Comparison of ENCODE assay signal across 8 mouse cellular contexts in the genomic region with DNA sequence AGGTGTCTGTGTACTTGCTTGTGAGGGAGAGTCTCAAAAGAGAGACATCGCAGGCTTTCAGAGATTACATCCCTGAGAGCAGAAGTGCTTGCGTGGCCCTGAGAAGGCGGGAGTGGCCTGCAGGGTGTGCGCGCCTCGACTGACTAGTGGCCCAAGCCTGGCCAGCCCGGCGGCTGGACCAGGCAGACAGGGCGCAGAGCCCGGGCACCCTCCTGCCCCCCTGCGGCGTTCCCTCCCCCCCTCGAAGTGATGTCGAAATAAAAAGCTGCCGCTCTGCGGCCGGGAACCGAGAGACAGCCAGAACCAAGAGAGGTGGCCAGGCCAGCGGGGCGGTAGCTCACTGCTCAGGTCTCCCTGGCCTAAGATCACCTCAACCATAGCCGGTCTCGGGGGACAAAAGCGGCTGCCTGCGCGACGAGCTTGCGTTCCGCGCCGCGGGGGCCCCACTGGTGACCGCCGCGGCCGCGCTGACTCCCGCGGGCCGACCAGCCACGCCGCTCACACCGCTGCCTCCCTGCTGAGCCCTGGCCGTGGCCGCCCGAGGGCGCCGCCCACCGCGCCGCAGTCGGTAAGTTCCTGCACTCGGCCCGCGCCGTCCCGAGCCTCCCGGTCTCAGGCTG. TPM values are rescaled to one million over a fixed set of nuclear protein-coding genes. Genes with fewer than 3 reads are reported as not detected.
DNase-seq lines count a peak whose midpoint lies in the region; ATAC-seq lines count a peak whose summit lies in the region.

A gene (plus strand): TSS at position 459 of the 620 bp plus-strand sequence.

- peak within 1 kb of the TSS; percentile 54 for H3K4me2 ChIP-seq in hindbrain, embryonic 11.5 days (replicated peaks; ENCODE audit: low read depth, low read length)
- H3K4me2 ChIP-seq in liver, embryonic 12.5 days, result peak within 1 kb of the TSS; percentile 76
- peak within 1 kb of the TSS; percentile 51 for H3K4me2 ChIP-seq in neural tube, embryonic 13.5 days

- no peaks in the 10 kb centered on the region for H3K9me3 ChIP-seq in hindbrain, embryonic 11.5 days (ENCODE audit: control insufficient read depth, low read length)
- no peaks in the 10 kb centered on the region for H3K9me3 ChIP-seq in liver, embryonic 12.5 days (replicated peaks)
- no peaks in the 10 kb centered on the region for H3K9me3 ChIP-seq in neural tube, embryonic 13.5 days

- H3K4me3 ChIP-seq in hindbrain, embryonic 11.5 days (ENCODE audit: low read depth, low read length), result peak within 1 kb of the TSS; percentile 30
- H3K4me3 ChIP-seq in liver, embryonic 12.5 days, result peak within 1 kb of the TSS; percentile 51
- peak within 1 kb of the TSS; percentile 29 for H3K4me3 ChIP-seq in neural tube, embryonic 13.5 days

- H3K36me3 ChIP-seq in hindbrain, embryonic 11.5 days (ENCODE audit: control insufficient read depth, insufficient read depth, low read length), result no peaks in the 10 kb centered on the region
- H3K36me3 ChIP-seq in liver, embryonic 12.5 days, result no peaks in the 10 kb centered on the region
- H3K36me3 ChIP-seq in neural tube, embryonic 13.5 days, result no peaks in the 10 kb centered on the region

- peak; percentile 50 to 60 for DNase-seq in lung, adult 18-20 months
- DNase-seq in lung, postnatal 25 days (ENCODE audit: low spot score), result no peak
- DNase-seq in fibroblast of lung, adult 2 months (ENCODE audit: low read depth), result peak; percentile 63
- peak; percentile 68 for DNase-seq in hindbrain, embryonic 11.5 days (ENCODE audit: low spot score)
- no peak for DNase-seq in right cerebral cortex, adult 2 months (ENCODE audit: low spot score in 2 of 2)
- no peak for DNase-seq in cerebellum, adult 8-10 months

- peaks cover 97% of the 10 kb centered on the region for H3K27me3 ChIP-seq in hindbrain, embryonic 11.5 days (ENCODE audit: control insufficient read depth, insufficient read depth, low read length)
- peaks cover 100% of the 10 kb centered on the region for H3K27me3 ChIP-seq in liver, embryonic 12.5 days (replicated peaks)
- peaks cover 100% of the 10 kb centered on the region for H3K27me3 ChIP-seq in neural tube, embryonic 13.5 days

- H3K4me1 ChIP-seq in hindbrain, embryonic 11.5 days (replicated peaks; ENCODE audit: control insufficient read depth, insufficient read depth, low read length), result peaks cover 29% of the 10 kb centered on the region
- H3K4me1 ChIP-seq in liver, embryonic 12.5 days, result peaks cover 73% of the 10 kb centered on the region
- peaks cover 53% of the 10 kb centered on the region for H3K4me1 ChIP-seq in neural tube, embryonic 13.5 days (replicated peaks)

- WGBS in hindbrain, embryonic 11.5 days, result under 1% methylated on average over 55 of the region's 57 CpGs
- WGBS in liver, embryonic 12.5 days (ENCODE audit: insufficient replicate concordance), result 3% methylated on average over 57 of the region's 57 CpGs
- under 1% methylated on average over 57 of the region's 57 CpGs for WGBS in neural tube, embryonic 13.5 days

- ATAC-seq in hindbrain, embryonic 11.5 days (ENCODE audit: low FRiP score), result no peak
- ATAC-seq in liver, embryonic 12.5 days, result no peak
- no peak for ATAC-seq in neural tube, embryonic 13.5 days (ENCODE audit: low read depth)

- H3K9ac ChIP-seq in hindbrain, embryonic 11.5 days (ENCODE audit: low read depth, low read length), result peak within 1 kb of the TSS; percentile 42
- H3K9ac ChIP-seq in liver, embryonic 12.5 days, result peak within 1 kb of the TSS; percentile 37
- peak within 1 kb of the TSS; percentile 38; the same call in 1 of the 2 replicates for H3K9ac ChIP-seq in neural tube, embryonic 13.5 days

- H3K27ac ChIP-seq in hindbrain, embryonic 11.5 days (ENCODE audit: low read depth, low read length), result peak within 1 kb of the TSS; percentile 17
- H3K27ac ChIP-seq in liver, embryonic 12.5 days, result no peak within 1 kb of the TSS
- no peak within 1 kb of the TSS for H3K27ac ChIP-seq in neural tube, embryonic 13.5 days (replicated peaks)

RNA-seq across cellular contexts. Expression of the gene that starts here (rescaled TPM):
- 18.2 and 26.3 TPM in 2 replicates for polyA plus RNA-seq in hindbrain, embryonic 11.5 days (2014; fragmentation: Nextera tagmentation; extraction: Ambion mirVana)
- polyA plus RNA-seq in liver, embryonic 12.5 days (2016; fragmentation: Nextera tagmentation; extraction: Ambion mirVana), result 13.3 and 15.7 TPM in 2 replicates
- polyA plus RNA-seq in neural tube, embryonic 13.5 days (2015; fragmentation: Nextera tagmentation; extraction: Ambion mirVana), result 6.8 and 6.9 TPM in 2 replicates

Comparison
In these comparisons a context has a peak if more than half of its experiments do, and no peak if none do; other contexts are left out.
1. DNase-seq: peak in lung, adult 18-20 months (2 of 2), fibroblast of lung, adult 2 months (single experiment) and hindbrain, embryonic 11.5 days (single experiment); none in lung, postnatal 25 days (single experiment), right cerebral cortex, adult 2 months (0 of 2) and cerebellum, adult 8-10 months (single experiment).
2. Peak in every context shown above with its lines, with median percentiles within 50 percentile points of each other: H3K4me2 ChIP-seq, H3K4me3 ChIP-seq and H3K9ac ChIP-seq.